Mouse (Mus musculus) MEL (cell line): ENCODE results near the gene Bbox1. TPM values are rescaled to one million over a fixed set of nuclear protein-coding genes. Genes with fewer than 3 reads are reported as not detected.

Source experiments
- DNase-seq: peaks from one replicate; pipeline ENCODE4 v3.0.0; 2011; ENCODE audit warnings: low read depth, low spot score
- H3K27ac ChIP-seq: 2 replicates; pipeline ENCODE4 v1.5.1; 2012; ENCODE audit warnings: low read depth, mild to moderate bottlenecking, control low read depth, low read length, moderate library complexity; ENCODE audit not compliant: control insufficient read depth
- H3K27me3 ChIP-seq, 2 experiments: fragments of 150-350 bp in 1 of 2; sonication (generic) in 1 of 2; 2 replicates each; pipeline ENCODE4 v1.6.1; 2012; ENCODE audit warnings: low read length in 2 of 2, mild to moderate bottlenecking in 2 of 2, improper control_type of control experiment in 1 of 2, moderate library complexity in 1 of 2; ENCODE audit not compliant: insufficient read depth in 2 of 2, control insufficient read depth in 1 of 2
- H3K36me3 ChIP-seq, 2 experiments: 2 replicates each; pipeline ENCODE4 v1.6.1; 2012 to 2014; ENCODE audit warnings: low read length in 2 of 2, improper control_type of control experiment in 1 of 2, inconsistent platforms in 1 of 2, mild to moderate bottlenecking in 1 of 2; ENCODE audit not compliant: insufficient read depth in 2 of 2, control insufficient read depth in 1 of 2
- H3K4me1 ChIP-seq, 2 experiments: fragments of 150-350 bp in 1 of 2; sonication (generic) in 1 of 2; 2 replicates each; pipeline ENCODE4 v1.6.1; 2012; ENCODE audit warnings: low read length in 2 of 2, improper control_type of control experiment in 1 of 2, mild to moderate bottlenecking in 1 of 2; ENCODE audit not compliant: insufficient read depth in 2 of 2, control insufficient read depth in 1 of 2
- H3K4me3 ChIP-seq, 2 experiments: fragments of 150-350 bp in 1 of 2; sonication (generic) in 1 of 2; 2 replicates each; pipeline ENCODE4 v1.5.1; 2012; ENCODE audit warnings: low read depth in 2 of 2, low read length in 2 of 2, mild to moderate bottlenecking in 2 of 2, moderate library complexity in 2 of 2, control low read depth in 1 of 2, improper control_type of control experiment in 1 of 2; ENCODE audit not compliant: control insufficient read depth in 1 of 2, insufficient read depth in 1 of 2
- H3K79me2 ChIP-seq: 2 replicates; pipeline ENCODE4 v1.6.1; 2012; ENCODE audit warnings: mild to moderate bottlenecking, low read length, moderate library complexity; ENCODE audit not compliant: control insufficient read depth, poor library complexity, insufficient read depth
- H3K9ac ChIP-seq: 2 replicates; pipeline ENCODE4 v1.6.1; 2012; ENCODE audit warnings: low read depth, mild to moderate bottlenecking, control low read depth, low read length, moderate library complexity; ENCODE audit not compliant: control insufficient read depth, poor library complexity, severe bottlenecking
- H3K9me3 ChIP-seq: fragments of 150-350 bp; sonication (generic); replicated peaks from 2 replicates; pipeline ENCODE4 v1.6.1; 2012; ENCODE audit warnings: mild to moderate bottlenecking, low read length, improper control_type of control experiment, moderate library complexity; ENCODE audit not compliant: insufficient read depth
- CHD2 ChIP-seq: IDR thresholded peaks from 2 replicates; pipeline ENCODE4 v1.6.1; 2011; ENCODE audit warnings: low read length, improper control_type of control experiment
- CTCF ChIP-seq, 3 experiments: IDR thresholded peaks in 2 of 3; conservative IDR thresholded peaks in 1 of 3; 2 replicates each; pipeline ENCODE4 v1.5.1; 2011 to 2012; ENCODE audit warnings: low read length in 3 of 3, low read depth in 2 of 3, mild to moderate bottlenecking in 2 of 3, improper control_type of control experiment in 1 of 3, inconsistent platforms in 1 of 3, mixed read lengths in 1 of 3, moderate library complexity in 1 of 3; ENCODE audit not compliant: control insufficient read depth in 1 of 3, insufficient read depth in 1 of 3, poor library complexity in 1 of 3, severe bottlenecking in 1 of 3
- EP300 ChIP-seq, 2 experiments: IDR thresholded peaks; 2 replicates each; pipeline ENCODE4 v1.6.1; 2011; ENCODE audit warnings: improper control_type of control experiment in 2 of 2, low read length in 2 of 2, low read depth in 1 of 2, mild to moderate bottlenecking in 1 of 2
- ETS1 ChIP-seq: IDR thresholded peaks from 2 replicates; pipeline ENCODE4 v1.6.1; 2012; ENCODE audit warnings: low read depth, mild to moderate bottlenecking, inconsistent platforms, low read length, improper control_type of control experiment, moderate library complexity
- GABPA ChIP-seq: IDR thresholded peaks from 2 replicates; pipeline ENCODE4 v1.6.1; 2012; ENCODE audit warnings: low read depth, mild to moderate bottlenecking, inconsistent platforms, low read length, improper control_type of control experiment, moderate library complexity
- GATA1 ChIP-seq: IDR thresholded peaks from 2 replicates; pipeline ENCODE4 v1.6.1; 2011; ENCODE audit warnings: low read depth, low read length, improper control_type of control experiment
- KAT2A ChIP-seq: conservative IDR thresholded peaks from 2 replicates; pipeline ENCODE4 v1.6.1; 2012; ENCODE audit warnings: low read depth, low read length, improper control_type of control experiment, inconsistent platforms
- MAFK ChIP-seq: IDR thresholded peaks from 2 replicates; pipeline ENCODE4 v1.6.1; 2011; ENCODE audit warnings: low read depth, mild to moderate bottlenecking, low read length, improper control_type of control experiment, borderline replicate concordance
- MAZ ChIP-seq: IDR thresholded peaks from 2 replicates; pipeline ENCODE4 v1.6.1; 2012; ENCODE audit warnings: low read depth, mild to moderate bottlenecking, inconsistent platforms, low read length, improper control_type of control experiment
- MEF2A ChIP-seq: IDR thresholded peaks from 2 replicates; pipeline ENCODE4 v1.6.1; 2014; ENCODE audit warnings: low read depth, mild to moderate bottlenecking, inconsistent platforms, low read length, improper control_type of control experiment; ENCODE audit not compliant: poor library complexity, insufficient replicate concordance, severe bottlenecking; ENCODE audit errors: extremely low read depth
- MXI1 ChIP-seq: IDR thresholded peaks from 2 replicates; pipeline ENCODE4 v1.6.1; 2011; ENCODE audit warnings: mild to moderate bottlenecking, low read depth, low read length, improper control_type of control experiment
- MYB ChIP-seq: IDR thresholded peaks from 2 replicates; pipeline ENCODE4 v1.6.1; 2011; ENCODE audit warnings: mild to moderate bottlenecking, low read depth, low read length, improper control_type of control experiment
- MYC ChIP-seq: IDR thresholded peaks from 2 replicates; pipeline ENCODE4 v1.6.1; 2011; ENCODE audit warnings: low read depth, mild to moderate bottlenecking, low read length, improper control_type of control experiment, moderate library complexity
- NRF1 ChIP-seq: IDR thresholded peaks from 2 replicates; pipeline ENCODE4 v1.6.1; 2014; ENCODE audit warnings: low read depth, mild to moderate bottlenecking, inconsistent platforms, low read length, improper control_type of control experiment, moderate library complexity; ENCODE audit not compliant: poor library complexity, insufficient read depth, severe bottlenecking
- POLR2AphosphoS2 ChIP-seq: IDR thresholded peaks from 2 replicates; pipeline ENCODE4 v1.6.1; 2011; ENCODE audit warnings: low read length, improper control_type of control experiment
- RAD21 ChIP-seq: IDR thresholded peaks from 2 replicates; pipeline ENCODE4 v1.6.1; 2011; ENCODE audit warnings: mild to moderate bottlenecking, low read depth, low read length, improper control_type of control experiment
- SMC3 ChIP-seq: IDR thresholded peaks from 2 replicates; pipeline ENCODE4 v1.6.1; 2011; ENCODE audit warnings: low read depth, low read length, improper control_type of control experiment
- TCF12 ChIP-seq: IDR thresholded peaks from 2 replicates; pipeline ENCODE4 v1.6.1; 2014; ENCODE audit warnings: low read depth, mild to moderate bottlenecking, inconsistent platforms, low read length, improper control_type of control experiment, moderate library complexity
- USF1 ChIP-seq: IDR thresholded peaks from 2 replicates; pipeline ENCODE4 v1.6.1; 2014; ENCODE audit warnings: low read depth, mild to moderate bottlenecking, inconsistent platforms, low read length, improper control_type of control experiment, moderate library complexity
- ZKSCAN1 ChIP-seq: IDR thresholded peaks from 2 replicates; pipeline ENCODE4 v1.6.1; 2012; ENCODE audit warnings: low read depth, mild to moderate bottlenecking, inconsistent platforms, low read length, improper control_type of control experiment, moderate library complexity
- ZMIZ1 ChIP-seq: IDR thresholded peaks from 2 replicates; pipeline ENCODE4 v1.6.1; 2012; ENCODE audit warnings: low read depth, mild to moderate bottlenecking, inconsistent platforms, low read length, improper control_type of control experiment, moderate library complexity
- ZNF384 ChIP-seq: IDR thresholded peaks from 2 replicates; pipeline ENCODE4 v1.6.1; 2012; ENCODE audit warnings: low read depth, mild to moderate bottlenecking, inconsistent platforms, low read length, improper control_type of control experiment
- polyA plus RNA-seq, 2 experiments: library from polyadenylated mRNA; stranded (reverse) in 1 of 2; unstranded in 1 of 2; fragments of >175 nt in 1 of 2; fragments of >200 nt in 1 of 2; gene quantifications; 2 replicates each; pipeline versions ENCODE4 v1.2.1 to v1.2.4; 2012; ENCODE audit warnings: low replicate concordance in 2 of 2, low read depth in 1 of 2; ENCODE audit not compliant: insufficient read length in 2 of 2, insufficient read depth in 1 of 2, missing spikeins in 1 of 2
- total RNA-seq: library from RNA; depleted of rRNA; stranded (reverse); fragments of 300-350 nt; gene quantifications from 2 replicates; pipeline ENCODE4 v1.2.3, GENCODE M21; 2012

Bbox1 gene
- total and polyA plus RNA-seq, 3 experiments = not detected

- no peaks in the 10 kb centered on the region for H3K36me3 ChIP-seq
- H3K27ac ChIP-seq = no peak overlapping the region
- H3K4me3 ChIP-seq = no peak overlapping the region
- H3K27me3 ChIP-seq = no peaks in the 10 kb centered on the region
- no peak for DNase-seq
- H3K4me1 ChIP-seq = no peaks in the 10 kb centered on the region
- H3K79me2 ChIP-seq = no peaks in the 10 kb centered on the region
- TF ChIP-seq MYB = no peak
- no peak for TF ChIP-seq CTCF (IDR thresholded peaks at IDR 0.05 in 2 of 3, conservative IDR thresholded peaks at IDR 0.05 in 1 of 3; ENCODE audit: control insufficient read depth in 1 of 3, insufficient read depth in 1 of 3, low read depth in 2 of 3, low read length in 3 of 3, poor library complexity in 1 of 3, severe bottlenecking in 1 of 3)
- TF ChIP-seq GABPA = no peak
- no peak for TF ChIP-seq GATA1
- no peak for TF ChIP-seq MAZ
- no peak for TF ChIP-seq MXI1
- TF ChIP-seq TCF12 = no peak
- no peak for TF ChIP-seq EP300 (IDR thresholded peaks at IDR 0.05; ENCODE audit: low read depth in 1 of 2, low read length in 2 of 2)
- TF ChIP-seq USF1 = no peak
- no peak for TF ChIP-seq POLR2AphosphoS2
- TF ChIP-seq MYC = no peak
- TF ChIP-seq MEF2A = no peak
- no peak for TF ChIP-seq CHD2
- TF ChIP-seq SMC3 = no peak
- no peak for TF ChIP-seq ZNF384
- no peak for TF ChIP-seq NRF1
- no peak overlapping the region for H3K9ac ChIP-seq
- no peaks in the 10 kb centered on the region for H3K9me3 ChIP-seq
Measured at GRCm38 (mm10) chr2:110287959-110288358, 26.4 kb downstream of the Bbox1 start.

GRCm38 (mm10) chr2:110285829-110286504 lies 28.4 kb downstream of the Bbox1 start:
- Histone ChIP-seq H3K4me3 (no peak overlapping the region), H3K36me3 (no peaks in the 10 kb centered on the region), H3K9me3 (no peaks in the 10 kb centered on the region), H3K79me2 (no peaks in the 10 kb centered on the region), H3K27ac (no peak overlapping the region), H3K9ac (no peak overlapping the region), H3K4me1 (no peaks in the 10 kb centered on the region), H3K27me3 (no peaks in the 10 kb centered on the region)
- DNase-seq = no peak
- TF ChIP-seq ETS1 (no peak), SMC3 (no peak), KAT2A (no peak), ZMIZ1 (no peak), MYB (no peak), TCF12 (no peak), USF1 (no peak), RAD21 (no peak), POLR2AphosphoS2 (no peak), ZKSCAN1 (no peak), MAFK (no peak)
